Mouse (Mus musculus): ENCODE data around the gene Nfasc.

Gene Nfasc

GRCm38 (mm10) chr1:132732307-132732706 lies 9.3 kb downstream of the Nfasc start:
- no peak for DNase-seq (ENCODE audit: low spot score)

- DNase-seq (ENCODE audit: low spot score): no peak
These were observed 14.0 kb downstream of the Nfasc start for GRCm38 (mm10) chr1:132727548-132727947.

GRCm38 (mm10) chr1:132722362-132722761 lies 19.2 kb downstream of the Nfasc start:
- DNase-seq (ENCODE audit: low spot score): no peak

GRCm38 (mm10) chr1:132721266-132721665 lies 20.3 kb downstream of the Nfasc start:
- DNase-seq (ENCODE audit: low spot score): no peak

- no peak for DNase-seq (ENCODE audit: low spot score)
These were observed 23.4 kb downstream of the Nfasc start for GRCm38 (mm10) chr1:132718225-132718624.

GRCm38 (mm10) chr1:132715044-132715443 lies 26.6 kb downstream of the Nfasc start:
- DNase-seq (ENCODE audit: low spot score): no peak

GRCm38 (mm10) chr1:132709419-132709818 lies 32.2 kb downstream of the Nfasc start:
- no peak for DNase-seq (ENCODE audit: low spot score)

- DNase-seq (ENCODE audit: low spot score): no peak
These were observed 34.3 kb downstream of the Nfasc start for GRCm38 (mm10) chr1:132707301-132707700.

GRCm38 (mm10) chr1:132703467-132703866 lies 38.1 kb downstream of the Nfasc start:
- no peak for DNase-seq (ENCODE audit: low spot score)

GRCm38 (mm10) chr1:132696926-132697325 lies 44.7 kb downstream of the Nfasc start:
- DNase-seq (ENCODE audit: low spot score): no peak

GRCm38 (mm10) chr1:132696232-132696631 lies 45.4 kb downstream of the Nfasc start:
- DNase-seq (ENCODE audit: low spot score): no peak

- no peak for DNase-seq (ENCODE audit: low spot score)
These were observed 47.6 kb downstream of the Nfasc start for GRCm38 (mm10) chr1:132694007-132694406.

- DNase-seq (ENCODE audit: low spot score): no peak
These were observed 52.4 kb downstream of the Nfasc start for GRCm38 (mm10) chr1:132689181-132689580.

- no peak for DNase-seq (ENCODE audit: low spot score)
These were observed 62.7 kb downstream of the Nfasc start for GRCm38 (mm10) chr1:132678935-132679334.

- no peak for DNase-seq (ENCODE audit: low spot score)
These were observed 63.5 kb downstream of the Nfasc start for GRCm38 (mm10) chr1:132678076-132678475.

GRCm38 (mm10) chr1:132672704-132673103 lies 68.9 kb downstream of the Nfasc start:
- DNase-seq (ENCODE audit: low spot score): no peak

GRCm38 (mm10) chr1:132669200-132669599 lies 72.4 kb downstream of the Nfasc start:
- no peak for DNase-seq (ENCODE audit: low spot score)

- no peak for DNase-seq (ENCODE audit: low spot score)
These were observed 81.2 kb downstream of the Nfasc start for GRCm38 (mm10) chr1:132660354-132660753.

GRCm38 (mm10) chr1:132659604-132660003 lies 82.0 kb downstream of the Nfasc start:
- DNase-seq (ENCODE audit: low spot score): no peak

- DNase-seq (ENCODE audit: low spot score): no peak
These were observed 86.0 kb downstream of the Nfasc start for GRCm38 (mm10) chr1:132655611-132656010.

GRCm38 (mm10) chr1:132654769-132655168 lies 86.8 kb downstream of the Nfasc start:
- DNase-seq (ENCODE audit: low spot score): no peak

- no peak for DNase-seq (ENCODE audit: low spot score)
These were observed 87.6 kb downstream of the Nfasc start for GRCm38 (mm10) chr1:132653841-132654457.

- DNase-seq (ENCODE audit: low spot score): no peak
These were observed 88.4 kb downstream of the Nfasc start for GRCm38 (mm10) chr1:132653161-132653560.

GRCm38 (mm10) chr1:132650680-132651079 lies 90.9 kb downstream of the Nfasc start:
- no peak for DNase-seq (ENCODE audit: low spot score)

Data from ovary, adult 18-20 months (tissue).